Mouse (Mus musculus) forebrain, embryonic 16.5 days (tissue): ENCODE data around the gene A830031A19Rik. TPM values are rescaled to one million over a fixed set of nuclear protein-coding genes. Genes with fewer than 3 reads are reported as not detected.

Experiments
- ATAC-seq: fragments of 200-750 bp; cut with Nextera tagmentation; 2 replicates; pipeline ENCODE4 v1.8.0; 2017; ENCODE audit warnings: mild to moderate bottlenecking, moderate library complexity
- H3K27ac ChIP-seq: fragments of 300-500 bp; sonication (generic); 2 replicates; pipeline ENCODE4 v1.5.1; 2014; ENCODE audit warnings: low read length, control low read depth
- H3K27me3 ChIP-seq: fragments of 300-500 bp; sonication (generic); replicated peaks from 2 replicates; pipeline ENCODE4 v1.6.1; 2014; ENCODE audit warnings: low read length; ENCODE audit not compliant: control insufficient read depth, insufficient read depth
- H3K36me3 ChIP-seq: fragments of 300-500 bp; sonication (generic); 2 replicates; pipeline ENCODE4 v1.6.1; 2014; ENCODE audit not compliant: control insufficient read depth, insufficient read depth
- H3K4me1 ChIP-seq: fragments of 300-500 bp; sonication (generic); replicated peaks from 2 replicates; pipeline ENCODE4 v1.6.1; 2014; ENCODE audit warnings: low read length; ENCODE audit not compliant: control insufficient read depth, insufficient read depth
- H3K4me2 ChIP-seq: fragments of 300-500 bp; sonication (generic); 2 replicates; pipeline ENCODE4 v1.6.1; 2014; ENCODE audit warnings: mild to moderate bottlenecking, low read length, control low read depth
- H3K4me3 ChIP-seq: fragments of 300-500 bp; sonication (generic); replicated peaks from 2 replicates; pipeline ENCODE4 v1.5.1; 2014; ENCODE audit warnings: mild to moderate bottlenecking, low read length, control low read depth
- H3K9ac ChIP-seq: fragments of 300-500 bp; sonication (generic); replicated peaks from 2 replicates; pipeline ENCODE4 v1.6.1; 2014; ENCODE audit warnings: low read depth, low read length, control low read depth
- H3K9me3 ChIP-seq: fragments of 300-500 bp; sonication (generic); 2 replicates; pipeline ENCODE4 v1.6.1; 2016; ENCODE audit warnings: low read length; ENCODE audit not compliant: control insufficient read depth
- WGBS: fragments of 180-500 bp; shearing (Covaris S2); extraction: QIAGEN DNeasy Blood & Tissue Kit; methylation state at CpG from one replicate; pipeline ENCODE4 v1.1.7; 2014; 5-methylcytosine and 5-hydroxymethylcytosine counted together
- polyA plus RNA-seq: library from polyadenylated mRNA; unstranded; fragments of >200 nt; fragmentation: Nextera tagmentation; extraction: Ambion mirVana; gene quantifications from 2 replicates; pipeline ENCODE4 v1.2.1, GENCODE M21; 2015

The A830031A19Rik gene
- polyA plus RNA-seq, 1 experiment from 2014 or later, result not detected

GRCm38 (mm10) chr11:24098662-24099061 lies 23.8 kb upstream of the A830031A19Rik start:
- H3K4me1 ChIP-seq, result peaks cover 87% of the 10 kb centered on the region
- ATAC-seq, result no peak
- no peaks in the 10 kb centered on the region for H3K9me3 ChIP-seq
- no peaks in the 10 kb centered on the region for H3K36me3 ChIP-seq
- peak overlapping the region; percentile 52 for H3K4me2 ChIP-seq
- no peaks in the 10 kb centered on the region for H3K27me3 ChIP-seq
- H3K4me3 ChIP-seq, result peak overlapping the region; percentile 18
- 8% methylated on average over 3 of the region's 3 CpGs for WGBS
- H3K9ac ChIP-seq, result peak overlapping the region; percentile 50
- peak overlapping the region; percentile 78 for H3K27ac ChIP-seq

GRCm38 (mm10) chr11:24098069-24098468 lies 23.2 kb upstream of the A830031A19Rik start:
- 40% methylated on average over 5 of the region's 5 CpGs for WGBS
- H3K4me3 ChIP-seq, result no peak overlapping the region
- no peaks in the 10 kb centered on the region for H3K27me3 ChIP-seq
- no peaks in the 10 kb centered on the region for H3K9me3 ChIP-seq
- H3K4me2 ChIP-seq, result peak overlapping the region; percentile 61
- ATAC-seq, result no peak
- peak overlapping the region; percentile 97 for H3K27ac ChIP-seq
- peaks cover 87% of the 10 kb centered on the region for H3K4me1 ChIP-seq
- no peak overlapping the region for H3K9ac ChIP-seq
- H3K36me3 ChIP-seq, result no peaks in the 10 kb centered on the region

- Histone ChIP-seq H3K27me3 (no peaks in the 10 kb centered on the region), H3K4me1 (peaks cover 83% of the 10 kb centered on the region), H3K4me3 (peak overlapping the region; percentile 28), H3K9ac (peak overlapping the region; percentile 56), H3K9me3 (no peaks in the 10 kb centered on the region), H3K36me3 (no peaks in the 10 kb centered on the region), H3K27ac (peak overlapping the region; percentile 97), H3K4me2 (peak overlapping the region; percentile 61)
- ATAC-seq, result no peak
- WGBS, result 5% methylated on average over 6 of the region's 6 CpGs
Observed at GRCm38 (mm10) chr11:24097026-24097425, 22.2 kb upstream of the A830031A19Rik start.

DNA sequence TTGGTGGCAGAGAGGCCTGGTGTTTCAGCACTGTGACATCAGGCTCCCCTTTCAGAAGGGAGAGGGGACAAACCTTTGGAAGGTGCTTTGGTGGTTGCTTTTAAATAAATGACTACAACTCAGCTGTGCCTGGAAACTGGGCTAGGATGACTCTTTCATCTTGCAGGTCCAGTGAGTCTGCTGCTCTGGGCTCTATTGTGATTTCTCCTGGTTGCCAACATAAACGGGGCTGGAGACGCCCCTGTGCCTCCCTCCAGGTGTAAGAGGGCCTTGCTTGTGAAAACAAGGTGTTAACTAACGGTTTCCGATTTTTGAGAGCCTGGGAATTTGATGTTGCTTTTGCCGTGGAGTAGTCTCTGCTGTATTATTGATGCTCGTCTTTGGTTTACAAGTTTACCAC lies 21.6 kb upstream of the A830031A19Rik start:
- H3K36me3 ChIP-seq, result no peaks in the 10 kb centered on the region
- ATAC-seq, result no peak
- H3K27me3 ChIP-seq, result no peaks in the 10 kb centered on the region
- peak overlapping the region; percentile 56 for H3K9ac ChIP-seq
- peaks cover 82% of the 10 kb centered on the region for H3K4me1 ChIP-seq
- peak overlapping the region; percentile 28 for H3K4me3 ChIP-seq
- no peaks in the 10 kb centered on the region for H3K9me3 ChIP-seq
- WGBS, result 20% methylated on average over 6 of the region's 6 CpGs
- H3K4me2 ChIP-seq, result peak overlapping the region; percentile 61
- H3K27ac ChIP-seq, result peak overlapping the region; percentile 97

GRCm38 (mm10) chr11:24095656-24096353 lies 21.0 kb upstream of the A830031A19Rik start:
- Histone ChIP-seq H3K9me3 (no peaks in the 10 kb centered on the region), H3K4me3 (peak overlapping the region; percentile 23), H3K36me3 (no peaks in the 10 kb centered on the region), H3K9ac (peak overlapping the region; percentile 56; the same call in 1 of the 2 replicates), H3K27ac (peak overlapping the region; percentile 97), H3K4me2 (peak overlapping the region; percentile 61), H3K4me1 (peaks cover 83% of the 10 kb centered on the region), H3K27me3 (no peaks in the 10 kb centered on the region)
- 9% methylated on average over 7 of the region's 7 CpGs for WGBS
- ATAC-seq, result peak; percentile 82

GRCm38 (mm10) chr11:24095236-24095635 lies 20.4 kb upstream of the A830031A19Rik start:
- Histone ChIP-seq H3K4me2 (peak overlapping the region; percentile 61), H3K4me3 (peak overlapping the region; percentile 20), H3K27me3 (no peaks in the 10 kb centered on the region), H3K27ac (peak overlapping the region; percentile 97), H3K36me3 (no peaks in the 10 kb centered on the region), H3K9ac (peak overlapping the region; percentile 61), H3K9me3 (no peaks in the 10 kb centered on the region), H3K4me1 (peaks cover 82% of the 10 kb centered on the region)
- ATAC-seq, result peak; percentile 74
- 10% methylated on average over 9 of the region's 9 CpGs for WGBS

GRCm38 (mm10) chr11:24094086-24094487 lies 19.2 kb upstream of the A830031A19Rik start:
- no peak for ATAC-seq
- Histone ChIP-seq H3K27ac (peak overlapping the region; percentile 97), H3K4me1 (peaks cover 83% of the 10 kb centered on the region), H3K4me3 (peak overlapping the region; percentile 14; the same call in 1 of the 2 replicates), H3K4me2 (peak overlapping the region; percentile 61), H3K9me3 (no peaks in the 10 kb centered on the region), H3K9ac (peak overlapping the region; percentile 61), H3K36me3 (no peaks in the 10 kb centered on the region), H3K27me3 (no peaks in the 10 kb centered on the region)
- 36% methylated on average over 5 of the region's 5 CpGs for WGBS

DNA sequence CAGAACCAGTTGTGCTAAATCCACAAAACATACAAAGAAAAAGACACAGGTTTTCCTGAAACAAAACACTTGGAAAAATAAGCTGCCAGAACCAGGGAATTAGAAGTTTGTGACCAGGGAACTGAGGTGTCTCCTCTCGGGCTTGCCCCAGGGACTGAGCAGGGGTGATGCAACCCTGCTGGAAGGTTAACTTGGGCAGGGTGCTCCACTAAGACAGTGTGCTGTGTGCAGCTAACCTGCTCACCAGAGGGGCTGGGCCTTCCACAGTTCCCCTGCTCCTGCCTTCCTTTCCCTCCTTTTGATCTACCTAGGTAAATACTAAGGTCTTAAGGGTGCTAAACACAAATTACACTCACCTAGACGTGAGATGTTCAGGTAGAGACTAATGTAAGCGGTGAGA lies 17.8 kb upstream of the A830031A19Rik start:
- Histone ChIP-seq H3K27me3 (no peaks in the 10 kb centered on the region), H3K36me3 (peaks cover 4% of the 10 kb centered on the region; the same call in 1 of the 2 replicates), H3K27ac (peak overlapping the region; percentile 87), H3K9ac (peak overlapping the region; percentile 48), H3K4me3 (peak overlapping the region; percentile 9; the same call in 1 of the 2 replicates), H3K4me2 (peak overlapping the region; percentile 43), H3K9me3 (no peaks in the 10 kb centered on the region), H3K4me1 (peaks cover 85% of the 10 kb centered on the region)
- WGBS, result 51% methylated on average over 3 of the region's 3 CpGs
- ATAC-seq, result no peak

GRCm38 (mm10) chr11:24091393-24092080 lies 16.7 kb upstream of the A830031A19Rik start:
- Histone ChIP-seq H3K4me2 (peak overlapping the region; percentile 66), H3K27ac (peak overlapping the region; percentile 83), H3K9me3 (no peaks in the 10 kb centered on the region), H3K27me3 (no peaks in the 10 kb centered on the region), H3K9ac (peak overlapping the region; percentile 57), H3K36me3 (peaks cover 7% of the 10 kb centered on the region; the same call in 1 of the 2 replicates), H3K4me1 (peaks cover 85% of the 10 kb centered on the region), H3K4me3 (peak overlapping the region; percentile 31)
- 20% methylated on average over 15 of the region's 15 CpGs for WGBS
- no peak for ATAC-seq
